Mouse (Mus musculus): ENCODE data around the gene Kcp. TPM values are rescaled to one million over a fixed set of nuclear protein-coding genes. Genes with fewer than 3 reads are reported as not detected.

Gene Kcp
- total and polyA plus RNA-seq, 3 experiments, result 0.51 to 0.64 TPM; not detected in 1

DNA sequence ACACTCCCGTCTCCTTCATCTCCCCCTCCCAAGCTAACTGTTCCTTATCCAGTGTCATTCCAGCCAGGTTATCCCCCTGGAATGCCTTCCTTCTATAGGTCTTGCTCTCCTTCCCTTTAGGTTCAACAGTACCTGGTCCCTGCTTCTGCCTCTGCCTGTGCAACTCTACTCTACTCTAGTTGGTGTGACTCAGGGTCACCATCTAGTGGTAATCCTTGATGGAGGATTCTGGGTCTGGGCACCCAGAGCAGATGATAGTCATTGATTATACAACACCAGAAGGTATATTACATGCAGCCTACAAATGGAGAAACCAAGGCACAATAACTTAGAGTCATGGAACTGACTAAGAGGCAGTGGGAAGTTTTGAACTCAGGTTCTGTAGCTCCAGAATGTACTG lies 6.2 kb downstream of the Kcp start:
- DNase-seq (ENCODE audit: extremely low read depth), result peak; percentile 27
- Histone ChIP-seq H3K9ac (ENCODE audit: insufficient read depth, low read depth) (no peak overlapping the region), H3K4me1 (ENCODE audit: control insufficient read depth in 1 of 2, insufficient read depth in 2 of 2) (no peaks in the 10 kb centered on the region), H3K9me3 (replicated peaks; ENCODE audit: low read length) (peaks cover 6% of the 10 kb centered on the region), H3K36me3 (replicated peaks in 1 of 2; ENCODE audit: control insufficient read depth in 1 of 2, insufficient read depth in 1 of 2, low read length in 1 of 2) (no peaks in the 10 kb centered on the region), H3K4me3 (replicated peaks in 1 of 3; ENCODE audit: low read depth in 2 of 3, low read length in 2 of 3, poor library complexity in 1 of 3) (no peak overlapping the region), H3K27me3 (replicated peaks) (peaks cover 37% of the 10 kb centered on the region), H3K27ac (ENCODE audit: insufficient read depth, low read depth) (no peak overlapping the region), H3K79me2 (replicated peaks; ENCODE audit: control insufficient read depth, extremely low read depth, insufficient read depth, poor library complexity, severe bottlenecking) (no peaks in the 10 kb centered on the region), H3K4me2 (ENCODE audit: insufficient read depth, low read depth, poor library complexity, severe bottlenecking) (no peak overlapping the region)
- in situ Hi-C loops (cut with MboI; ENCODE audit: low pct_ligation_motif_present, low pct_unique_long_range_greater_than_20kb, low sequenced_read_pairs), result no loop called here
- TF ChIP-seq TCF12 (IDR thresholded peaks at IDR 0.05; ENCODE audit: low read depth, low read length) (no peak), SMC3 (IDR thresholded peaks at IDR 0.05; ENCODE audit: low read depth, low read length) (peak; percentile 69), RAD21 (IDR thresholded peaks at IDR 0.05; ENCODE audit: low read depth, low read length) (peak; percentile 68), POLR2AphosphoS2 (IDR thresholded peaks at IDR 0.05; ENCODE audit: low read depth, low read length) (no peak), CTCF (conservative IDR thresholded peaks at IDR 0.05 in 1 of 2, IDR thresholded peaks at IDR 0.05 in 1 of 2; ENCODE audit: low read depth in 2 of 2, low read length in 2 of 2) (peak; percentile 12 to 75; a peak in 2 of 4 replicates), ZKSCAN1 (IDR thresholded peaks at IDR 0.05; ENCODE audit: borderline replicate concordance, low read depth, low read length) (no peak)
- dilution Hi-C loops (cut with MboI; ENCODE audit: extremely low pct_ligation_motif_present, extremely low pct_unique_long_range_greater_than_20kb, low sequenced_read_pairs), result no loop called here

DNA sequence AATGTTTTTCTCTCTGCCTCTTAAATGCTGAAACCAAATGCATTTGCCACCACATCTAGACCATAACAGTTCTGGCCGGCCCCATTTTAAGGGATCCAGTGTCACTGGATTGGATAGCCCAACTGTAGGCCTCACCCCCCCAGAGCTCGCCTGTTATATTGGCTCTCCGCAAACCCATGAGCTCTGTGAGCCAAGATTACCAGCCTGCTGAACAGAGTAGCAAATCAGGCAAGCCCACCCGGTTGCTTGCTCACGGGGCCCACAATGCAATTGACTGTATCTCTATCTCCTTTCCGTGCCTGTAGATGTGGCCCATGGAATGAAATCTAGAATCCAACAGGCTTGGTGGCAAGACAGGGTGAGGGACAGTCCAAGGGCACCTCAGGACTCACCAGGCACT lies 6.9 kb downstream of the Kcp start:
- no peak overlapping the region for H3K4me3 ChIP-seq (replicated peaks in 1 of 3; ENCODE audit: low read depth in 2 of 3, low read length in 2 of 3, poor library complexity in 1 of 3)
- H3K27me3 ChIP-seq (replicated peaks), result peaks cover 44% of the 10 kb centered on the region
- DNase-seq (ENCODE audit: extremely low read depth), result no peak
- in situ Hi-C loops (cut with MboI; ENCODE audit: low pct_ligation_motif_present, low pct_unique_long_range_greater_than_20kb, low sequenced_read_pairs), result no loop called here
- no peak overlapping the region for H3K4me2 ChIP-seq (ENCODE audit: insufficient read depth, low read depth, poor library complexity, severe bottlenecking)
- TF ChIP-seq GABPA (IDR thresholded peaks at IDR 0.05; ENCODE audit: insufficient replicate concordance, low read depth, low read length) (no peak), TBP (conservative IDR thresholded peaks at IDR 0.05; ENCODE audit: low read depth, low read length) (no peak), KAT2A (IDR thresholded peaks at IDR 0.05; ENCODE audit: insufficient replicate concordance, low read length) (no peak), RCOR1 (conservative IDR thresholded peaks at IDR 0.05; ENCODE audit: low read depth, low read length) (no peak), MAZ (IDR thresholded peaks at IDR 0.05; ENCODE audit: low read depth, low read length) (no peak), ZC3H11A (IDR thresholded peaks at IDR 0.05; ENCODE audit: low read depth, low read length) (no peak), HCFC1 (IDR thresholded peaks at IDR 0.05; ENCODE audit: low read depth, low read length) (no peak), SIN3A (IDR thresholded peaks at IDR 0.05; ENCODE audit: low read length) (no peak), BHLHE40 (IDR thresholded peaks at IDR 0.05; ENCODE audit: low read depth, low read length) (no peak), PAX5 (IDR thresholded peaks at IDR 0.05; ENCODE audit: low read length) (no peak), TCF12 (IDR thresholded peaks at IDR 0.05; ENCODE audit: low read depth, low read length) (no peak), MAFK (IDR thresholded peaks at IDR 0.05; ENCODE audit: insufficient replicate concordance, low read length) (no peak), NELFE (IDR thresholded peaks at IDR 0.05; ENCODE audit: low read depth, low read length) (no peak), JUND (conservative IDR thresholded peaks at IDR 0.05; ENCODE audit: low read depth, low read length) (no peak), ZNF384 (IDR thresholded peaks at IDR 0.05; ENCODE audit: low read depth, low read length) (no peak), IRF4 (IDR thresholded peaks at IDR 0.05; ENCODE audit: low read depth, low read length) (no peak), CHD2 (IDR thresholded peaks at IDR 0.05; ENCODE audit: low read length) (no peak), CHD1 (IDR thresholded peaks at IDR 0.05; ENCODE audit: low read depth, low read length) (no peak), E2F4 (IDR thresholded peaks at IDR 0.05; ENCODE audit: insufficient replicate concordance, low read depth, low read length) (no peak)
- dilution Hi-C loops (cut with MboI; ENCODE audit: extremely low pct_ligation_motif_present, extremely low pct_unique_long_range_greater_than_20kb, low sequenced_read_pairs), result no loop called here
- no peaks in the 10 kb centered on the region for H3K4me1 ChIP-seq (ENCODE audit: control insufficient read depth in 1 of 2, insufficient read depth in 2 of 2)
- H3K27ac ChIP-seq (ENCODE audit: insufficient read depth, low read depth), result no peak overlapping the region
- no peaks in the 10 kb centered on the region for H3K36me3 ChIP-seq (replicated peaks in 1 of 2; ENCODE audit: control insufficient read depth in 1 of 2, insufficient read depth in 1 of 2, low read length in 1 of 2)
- H3K79me2 ChIP-seq (replicated peaks; ENCODE audit: control insufficient read depth, extremely low read depth, insufficient read depth, poor library complexity, severe bottlenecking), result no peaks in the 10 kb centered on the region
- H3K9ac ChIP-seq (ENCODE audit: insufficient read depth, low read depth), result no peak overlapping the region
- H3K9me3 ChIP-seq (replicated peaks; ENCODE audit: low read length), result peaks cover 6% of the 10 kb centered on the region

Data from CH12.LX (cell line).